Mouse (Mus musculus): ENCODE measurements around the gene Card19.
A peak's percentile ranks its signal among the peaks of the same experiment; 100 is the strongest.

DNA sequence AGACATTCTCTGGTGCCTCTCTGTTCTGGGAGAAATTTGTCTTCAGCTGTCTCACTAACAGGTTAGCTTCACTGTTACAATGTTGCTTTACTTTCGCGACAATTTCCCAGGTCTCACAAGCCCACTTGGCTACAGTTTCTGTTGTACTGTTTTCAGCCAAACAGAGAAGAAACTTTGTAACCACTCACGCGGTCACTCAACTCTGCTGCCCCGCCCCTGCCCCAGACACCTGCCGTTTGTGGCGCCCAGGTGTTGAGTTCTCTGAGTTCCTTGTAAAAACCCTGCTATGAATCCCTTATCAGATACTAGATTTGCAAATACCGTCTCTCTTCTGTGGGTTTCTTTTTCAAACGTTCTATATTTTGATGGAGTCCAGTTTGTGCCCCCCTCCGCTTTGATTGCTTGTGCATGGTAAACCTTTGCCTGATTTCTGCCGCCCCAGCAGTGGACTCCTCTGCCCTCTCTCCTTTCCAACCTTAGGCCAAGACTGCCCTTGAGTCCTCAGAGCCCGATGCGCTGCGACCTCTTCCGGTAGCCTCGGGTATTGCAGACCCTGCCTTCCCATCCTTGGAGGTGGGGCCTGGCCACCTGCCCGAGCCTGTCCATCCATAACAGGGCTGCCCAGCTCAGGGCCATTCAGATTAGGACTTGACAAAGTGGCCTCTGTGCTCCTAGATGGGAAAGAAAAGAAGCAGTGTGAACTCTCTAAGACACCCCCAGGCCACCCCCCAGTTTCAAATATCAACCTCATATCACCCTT is 46.2 kb downstream of the Card19 start:
- TF ChIP-seq KAT2A (conservative IDR thresholded peaks at IDR 0.05; ENCODE audit: low read depth, low read length) = no peak
- peak; percentile 82 to 95 (median 93) for TF ChIP-seq CTCF (IDR thresholded peaks at IDR 0.05 in 2 of 3, conservative IDR thresholded peaks at IDR 0.05 in 1 of 3; ENCODE audit: control insufficient read depth in 1 of 3, insufficient read depth in 1 of 3, low read depth in 2 of 3, low read length in 3 of 3, poor library complexity in 1 of 3, severe bottlenecking in 1 of 3)
- TF ChIP-seq ZC3H11A (IDR thresholded peaks at IDR 0.05; ENCODE audit: low read depth, low read length) = peak; percentile 18; the same call in 1 of the 2 replicates
